Mouse (Mus musculus): ENCODE measurements around the gene Adamtsl3. TPM values are rescaled to one million over a fixed set of nuclear protein-coding genes. Genes with fewer than 3 reads are reported as not detected.

Gene Adamtsl3
- polyA plus RNA-seq, 1 experiment from 2014 or later, result 1.3 TPM

DNA sequence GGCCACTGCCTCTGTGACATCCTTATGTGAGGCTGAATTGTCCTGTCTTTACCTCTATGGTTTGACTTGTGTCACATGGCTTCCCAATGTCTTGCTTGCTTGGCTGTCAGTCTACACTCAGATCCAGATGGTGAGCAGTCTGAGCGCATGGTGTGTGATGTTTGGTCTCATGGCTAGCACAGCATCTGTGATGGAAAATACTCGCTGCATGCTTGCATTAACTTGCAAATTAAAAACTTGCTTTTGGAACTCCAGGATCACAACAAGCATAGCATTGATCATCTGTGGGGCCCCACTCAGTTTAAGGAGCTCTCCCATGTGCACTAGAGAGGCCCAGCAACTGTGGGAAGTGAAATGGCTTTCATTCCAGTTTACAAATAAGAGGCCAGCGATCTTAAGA, 29.1 kb downstream of the Adamtsl3 start:
- Histone ChIP-seq H3K27me3 (replicated peaks) (no peaks in the 10 kb centered on the region), H3K36me3 (no peaks in the 10 kb centered on the region), H3K4me1 (no peaks in the 10 kb centered on the region), H3K4me3 (replicated peaks) (no peak overlapping the region), H3K9me3 (no peaks in the 10 kb centered on the region), H3K9ac (no peak overlapping the region), H3K4me2 (no peak overlapping the region), H3K27ac (no peak overlapping the region)
- ATAC-seq (ENCODE audit: insufficient read depth, low FRiP score, low read depth), result no peak
- 86% methylated on average over 3 of the region's 3 CpGs for WGBS

DNA sequence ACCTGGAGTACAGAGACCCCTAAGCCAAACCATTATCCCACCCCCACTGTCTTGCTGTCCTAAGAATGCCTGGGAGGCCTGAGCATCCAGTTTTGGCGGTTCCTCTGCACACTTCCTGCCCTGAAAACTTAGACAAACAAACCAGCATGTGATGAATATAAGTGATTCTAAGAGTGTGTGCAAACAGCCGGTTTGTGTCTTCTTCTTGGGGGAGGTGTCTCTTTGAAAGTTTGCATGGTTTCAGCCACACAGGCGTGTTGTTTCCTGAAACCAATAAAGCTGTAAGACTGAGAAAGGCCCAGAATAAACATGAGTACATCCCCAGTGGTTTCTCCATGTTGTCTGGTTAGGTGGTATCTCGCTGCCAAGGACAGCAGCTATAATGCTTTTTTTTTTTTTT, 30.6 kb downstream of the Adamtsl3 start:
- 33% methylated on average over 4 of the region's 4 CpGs for WGBS
- Histone ChIP-seq H3K9ac (no peak overlapping the region), H3K9me3 (no peaks in the 10 kb centered on the region), H3K36me3 (no peaks in the 10 kb centered on the region), H3K4me1 (no peaks in the 10 kb centered on the region), H3K27me3 (replicated peaks) (no peaks in the 10 kb centered on the region), H3K27ac (0 out of 2 replicates have a peak overlapping the region, but pooled peaks have one; percentile 7), H3K4me3 (replicated peaks) (no peak overlapping the region), H3K4me2 (no peak overlapping the region)
- no peak; the same call in 1 of the 2 replicates for ATAC-seq (ENCODE audit: insufficient read depth, low FRiP score, low read depth)

DNA sequence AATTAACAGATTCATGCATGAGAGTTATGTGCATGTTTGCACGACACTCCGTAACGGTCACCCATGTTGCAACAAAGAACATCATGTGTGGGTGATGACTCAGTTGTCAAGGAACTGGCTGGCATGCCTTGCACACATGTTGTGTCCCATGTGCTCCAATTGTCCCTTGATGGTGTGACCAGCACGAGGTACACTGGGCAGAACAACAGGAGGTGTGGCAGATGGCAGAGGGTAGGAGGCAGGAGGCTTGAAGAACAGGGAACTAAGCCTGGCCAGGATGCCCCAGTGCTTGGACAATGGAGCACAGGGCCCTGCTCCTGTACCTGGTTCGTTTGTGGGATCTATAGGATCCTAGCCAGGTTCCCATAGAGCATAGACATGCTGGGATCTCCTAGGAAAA, 31.0 kb downstream of the Adamtsl3 start:
- no peak for ATAC-seq (ENCODE audit: insufficient read depth, low FRiP score, low read depth)
- Histone ChIP-seq H3K27ac (0 out of 2 replicates have a peak overlapping the region, but pooled peaks have one; percentile 7), H3K4me2 (no peak overlapping the region), H3K36me3 (no peaks in the 10 kb centered on the region), H3K9ac (no peak overlapping the region), H3K27me3 (replicated peaks) (no peaks in the 10 kb centered on the region), H3K4me3 (replicated peaks) (no peak overlapping the region), H3K4me1 (no peaks in the 10 kb centered on the region), H3K9me3 (no peaks in the 10 kb centered on the region)
- 71% methylated on average over 5 of the region's 5 CpGs for WGBS

DNA sequence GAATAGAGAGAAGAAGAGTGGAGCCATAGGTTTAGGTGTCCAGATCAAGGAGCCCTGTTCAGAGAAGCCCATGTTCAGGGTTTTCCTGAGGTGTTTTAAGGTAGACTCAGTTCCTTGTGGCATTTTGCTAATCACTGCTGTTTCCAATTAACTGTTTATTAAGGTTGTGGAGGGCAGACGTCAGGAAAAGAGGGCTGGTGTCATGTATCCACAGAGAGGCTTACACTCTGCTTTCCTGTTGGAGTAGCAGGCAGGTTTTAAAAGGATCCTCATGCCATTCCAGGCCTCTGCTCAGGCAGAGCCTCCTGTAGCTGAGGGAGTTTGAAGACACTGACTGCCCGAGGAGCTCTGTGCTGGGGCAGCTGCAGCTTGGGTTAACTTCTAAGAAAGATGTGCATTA, 32.6 kb downstream of the Adamtsl3 start:
- no peak overlapping the region for H3K4me2 ChIP-seq
- ATAC-seq (ENCODE audit: insufficient read depth, low FRiP score, low read depth), result no peak
- no peaks in the 10 kb centered on the region for H3K36me3 ChIP-seq
- no peak overlapping the region for H3K9ac ChIP-seq
- no peaks in the 10 kb centered on the region for H3K27me3 ChIP-seq (replicated peaks)
- no peaks in the 10 kb centered on the region for H3K4me1 ChIP-seq
- WGBS, result 55% methylated on average over 2 of the region's 2 CpGs
- no peak overlapping the region for H3K4me3 ChIP-seq (replicated peaks)
- H3K27ac ChIP-seq, result no peak overlapping the region
- H3K9me3 ChIP-seq, result no peaks in the 10 kb centered on the region

DNA sequence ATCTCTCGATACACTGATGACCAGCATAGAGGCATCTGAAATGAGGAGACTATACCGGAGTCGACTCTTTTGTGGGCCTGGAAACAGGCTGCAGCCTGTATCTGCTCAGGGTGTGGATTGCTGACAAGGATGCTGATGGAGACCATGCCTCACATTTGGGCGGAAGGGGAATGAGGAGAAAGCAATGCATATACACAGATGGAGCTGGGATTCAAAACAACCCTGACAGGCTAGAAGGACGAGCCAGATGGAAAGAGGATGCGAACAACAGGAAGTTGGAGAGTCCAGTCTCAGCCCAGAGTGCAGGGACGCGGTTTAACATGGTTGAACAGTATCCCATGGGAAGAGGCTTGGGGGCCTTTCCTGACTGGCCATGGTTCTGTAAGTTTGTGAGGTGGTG, 34.6 kb downstream of the Adamtsl3 start:
- peak; percentile 39; the same call in 1 of the 2 replicates for ATAC-seq (ENCODE audit: insufficient read depth, low FRiP score, low read depth)
- Histone ChIP-seq H3K9ac (no peak overlapping the region), H3K9me3 (no peaks in the 10 kb centered on the region), H3K27me3 (replicated peaks) (no peaks in the 10 kb centered on the region), H3K36me3 (no peaks in the 10 kb centered on the region), H3K27ac (0 out of 2 replicates have a peak overlapping the region, but pooled peaks have one; percentile 48), H3K4me2 (no peak overlapping the region), H3K4me3 (replicated peaks) (no peak overlapping the region), H3K4me1 (no peaks in the 10 kb centered on the region)
- 59% methylated on average over 8 of the region's 8 CpGs for WGBS

DNA sequence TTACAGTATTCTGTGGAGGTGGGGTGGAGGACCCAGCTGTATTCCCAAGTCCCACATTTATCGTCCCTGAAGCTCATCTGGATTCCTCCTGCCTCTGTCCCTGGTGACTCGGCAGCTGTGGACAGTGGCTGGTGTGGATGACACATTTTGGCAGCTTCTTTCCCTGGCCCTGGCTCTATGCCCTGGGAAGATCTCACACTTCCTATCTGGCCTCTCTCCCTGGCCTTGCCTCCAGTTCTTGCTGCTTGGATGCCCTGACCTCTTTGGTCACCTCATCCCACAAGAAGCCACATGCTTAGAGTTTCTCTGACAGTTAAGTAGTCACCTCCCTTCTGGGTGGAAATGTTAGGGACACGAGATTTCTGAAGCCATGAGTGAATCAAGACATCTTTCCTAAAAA, 35.9 kb downstream of the Adamtsl3 start:
- no peak for ATAC-seq (ENCODE audit: insufficient read depth, low FRiP score, low read depth)
- H3K4me3 ChIP-seq (replicated peaks), result no peak overlapping the region
- H3K27me3 ChIP-seq (replicated peaks), result no peaks in the 10 kb centered on the region

DNA sequence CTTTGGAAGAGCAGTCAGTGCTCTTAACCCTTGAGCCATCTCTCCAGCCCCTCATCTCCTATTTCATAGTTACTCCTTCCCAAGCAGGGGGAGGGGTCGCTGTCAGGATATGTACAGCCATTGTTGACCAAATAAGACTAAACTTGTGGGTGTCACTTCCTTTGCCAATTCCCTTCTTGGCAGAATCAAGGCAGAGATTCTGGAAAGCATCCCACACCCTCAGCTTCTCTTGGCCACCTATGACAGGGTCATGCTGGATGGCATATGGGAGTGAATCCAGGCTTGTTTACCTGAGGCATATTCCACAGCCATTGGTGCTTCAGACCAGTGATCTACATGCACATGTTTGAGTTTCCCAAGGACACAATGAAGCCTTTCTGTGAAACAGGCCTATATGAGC, 42.8 kb downstream of the Adamtsl3 start:
- no peak for ATAC-seq (ENCODE audit: insufficient read depth, low FRiP score, low read depth)
- Histone ChIP-seq H3K9me3 (no peaks in the 10 kb centered on the region), H3K36me3 (no peaks in the 10 kb centered on the region), H3K4me1 (no peaks in the 10 kb centered on the region), H3K4me2 (no peak overlapping the region), H3K27ac (no peak overlapping the region), H3K9ac (no peak overlapping the region), H3K27me3 (replicated peaks) (no peaks in the 10 kb centered on the region), H3K4me3 (replicated peaks) (no peak overlapping the region)
- WGBS, result 69% methylated on average over 1 of the region's 1 CpGs

More for the DNA sequence above, 35.9 kb downstream of the Adamtsl3 start:
- 55% methylated on average over 3 of the region's 3 CpGs for WGBS
- no peak overlapping the region for H3K4me2 ChIP-seq
- H3K36me3 ChIP-seq, result no peaks in the 10 kb centered on the region
- no peak overlapping the region for H3K27ac ChIP-seq
- H3K9ac ChIP-seq, result no peak overlapping the region
- H3K4me1 ChIP-seq, result no peaks in the 10 kb centered on the region
- no peaks in the 10 kb centered on the region for H3K9me3 ChIP-seq

DNA sequence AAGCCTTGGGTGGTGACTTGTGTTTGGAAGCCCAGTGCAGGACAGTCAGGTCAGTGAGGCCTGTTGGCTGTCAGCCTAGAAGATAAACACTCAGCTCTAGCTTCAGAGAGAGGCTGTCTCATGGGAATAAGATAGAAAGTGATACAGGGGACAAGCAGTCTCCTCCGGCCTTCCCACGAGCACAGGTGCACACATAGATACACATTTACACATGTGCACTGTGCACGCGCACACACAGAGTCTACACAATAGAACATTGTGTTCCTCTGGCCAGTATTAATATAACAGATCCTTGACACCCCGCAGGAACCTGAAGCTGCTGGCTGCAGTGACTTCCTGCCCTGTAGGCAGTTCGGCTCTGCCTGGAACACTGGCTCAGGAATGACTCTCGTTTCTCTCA, 44.3 kb downstream of the Adamtsl3 start:
- Histone ChIP-seq H3K9ac (no peak overlapping the region), H3K4me2 (no peak overlapping the region), H3K27me3 (replicated peaks) (no peaks in the 10 kb centered on the region), H3K4me3 (replicated peaks) (no peak overlapping the region), H3K9me3 (no peaks in the 10 kb centered on the region), H3K4me1 (no peaks in the 10 kb centered on the region), H3K36me3 (no peaks in the 10 kb centered on the region), H3K27ac (no peak overlapping the region)
- 63% methylated on average over 7 of the region's 7 CpGs for WGBS
- ATAC-seq (ENCODE audit: insufficient read depth, low FRiP score, low read depth), result no peak

DNA sequence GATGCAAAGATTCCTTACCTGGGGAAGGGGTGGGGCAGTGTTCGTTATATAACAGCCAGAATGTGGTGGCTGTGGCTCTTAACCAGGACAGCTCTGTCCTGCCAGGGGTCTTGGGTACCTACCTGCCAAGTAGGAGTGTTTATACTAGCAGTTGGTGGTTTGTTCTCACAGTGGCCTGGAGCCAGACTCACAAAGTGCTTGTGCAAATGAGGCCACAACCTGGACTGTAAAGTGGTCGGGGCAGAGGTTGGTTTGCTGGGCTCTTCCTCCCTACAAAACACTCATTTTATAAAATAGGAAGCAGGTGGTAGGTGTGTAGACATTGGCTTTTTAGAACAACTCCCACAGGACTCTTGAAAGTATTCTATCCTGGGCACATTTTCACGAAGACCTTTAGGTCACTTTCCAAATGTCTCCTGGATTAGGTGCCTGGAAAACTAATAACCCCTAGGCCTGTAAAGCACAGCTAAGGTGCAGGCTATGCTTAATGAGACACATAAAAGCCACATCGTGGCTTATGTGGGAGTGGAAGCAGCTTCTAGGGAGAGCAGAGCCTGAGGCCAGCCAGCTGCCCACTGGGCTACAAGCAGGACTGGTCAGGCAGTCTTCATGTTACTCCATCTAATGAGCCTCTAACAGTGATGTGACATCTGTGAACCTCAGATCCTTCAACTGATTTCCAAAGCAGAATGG, 47.5 kb downstream of the Adamtsl3 start:
- Histone ChIP-seq H3K9me3 (no peaks in the 10 kb centered on the region), H3K4me1 (no peaks in the 10 kb centered on the region), H3K27me3 (replicated peaks) (no peaks in the 10 kb centered on the region), H3K36me3 (no peaks in the 10 kb centered on the region), H3K4me3 (replicated peaks) (no peak overlapping the region), H3K27ac (no peak overlapping the region), H3K4me2 (no peak overlapping the region), H3K9ac (no peak overlapping the region)
- 67% methylated on average over 4 of the region's 4 CpGs for WGBS
- ATAC-seq (ENCODE audit: insufficient read depth, low FRiP score, low read depth), result no peak

DNA sequence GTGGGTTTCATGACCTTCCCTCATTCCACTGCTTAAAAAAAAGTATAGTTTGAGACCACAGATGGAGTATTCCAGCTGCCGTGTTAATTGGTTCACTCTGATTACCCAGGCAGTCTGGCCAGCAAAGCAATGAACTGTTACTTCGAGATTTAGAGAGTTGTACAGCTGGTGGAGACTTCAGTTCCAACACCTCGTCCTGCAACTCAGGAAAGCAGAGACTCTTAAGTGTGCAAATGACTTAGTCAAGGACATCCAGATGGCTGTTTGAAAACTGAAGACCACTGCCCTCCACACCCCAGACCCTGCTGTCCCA, 48.0 kb downstream of the Adamtsl3 start:
- no peak for ATAC-seq (ENCODE audit: insufficient read depth, low FRiP score, low read depth)

DNA sequence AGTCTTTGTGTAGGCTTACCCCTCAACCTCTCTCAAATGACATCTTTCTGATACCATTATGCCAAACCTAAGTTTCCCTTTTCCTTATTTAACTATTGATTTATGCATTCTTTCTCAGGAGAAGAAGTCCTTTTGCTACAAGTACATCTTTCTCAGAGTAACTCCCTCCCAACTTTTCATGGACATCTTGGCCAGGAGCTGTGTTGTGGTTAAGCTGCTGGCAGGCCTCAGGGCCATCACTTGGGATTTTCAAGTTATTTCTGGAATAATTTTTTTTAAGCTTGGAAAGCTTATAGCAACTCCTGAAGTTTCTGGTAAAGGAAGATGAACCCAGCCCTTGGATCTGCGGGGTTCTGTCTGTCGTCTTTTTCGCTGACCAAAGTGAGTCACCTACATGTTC, 51.6 kb downstream of the Adamtsl3 start:
- Histone ChIP-seq H3K4me1 (no peaks in the 10 kb centered on the region), H3K4me2 (no peak overlapping the region), H3K4me3 (replicated peaks) (no peak overlapping the region), H3K9ac (no peak overlapping the region), H3K36me3 (no peaks in the 10 kb centered on the region), H3K27ac (no peak overlapping the region), H3K27me3 (replicated peaks) (no peaks in the 10 kb centered on the region), H3K9me3 (no peaks in the 10 kb centered on the region)
- 93% methylated on average over 3 of the region's 3 CpGs for WGBS
- ATAC-seq (ENCODE audit: insufficient read depth, low FRiP score, low read depth), result no peak

More for the DNA sequence above, 48.0 kb downstream of the Adamtsl3 start:
- Histone ChIP-seq H3K9ac (no peak overlapping the region), H3K36me3 (no peaks in the 10 kb centered on the region), H3K4me3 (replicated peaks) (no peak overlapping the region), H3K27me3 (replicated peaks) (no peaks in the 10 kb centered on the region), H3K4me1 (no peaks in the 10 kb centered on the region), H3K27ac (no peak overlapping the region), H3K9me3 (no peaks in the 10 kb centered on the region), H3K4me2 (no peak overlapping the region)
- 74% methylated on average over 3 of the region's 3 CpGs for WGBS

DNA sequence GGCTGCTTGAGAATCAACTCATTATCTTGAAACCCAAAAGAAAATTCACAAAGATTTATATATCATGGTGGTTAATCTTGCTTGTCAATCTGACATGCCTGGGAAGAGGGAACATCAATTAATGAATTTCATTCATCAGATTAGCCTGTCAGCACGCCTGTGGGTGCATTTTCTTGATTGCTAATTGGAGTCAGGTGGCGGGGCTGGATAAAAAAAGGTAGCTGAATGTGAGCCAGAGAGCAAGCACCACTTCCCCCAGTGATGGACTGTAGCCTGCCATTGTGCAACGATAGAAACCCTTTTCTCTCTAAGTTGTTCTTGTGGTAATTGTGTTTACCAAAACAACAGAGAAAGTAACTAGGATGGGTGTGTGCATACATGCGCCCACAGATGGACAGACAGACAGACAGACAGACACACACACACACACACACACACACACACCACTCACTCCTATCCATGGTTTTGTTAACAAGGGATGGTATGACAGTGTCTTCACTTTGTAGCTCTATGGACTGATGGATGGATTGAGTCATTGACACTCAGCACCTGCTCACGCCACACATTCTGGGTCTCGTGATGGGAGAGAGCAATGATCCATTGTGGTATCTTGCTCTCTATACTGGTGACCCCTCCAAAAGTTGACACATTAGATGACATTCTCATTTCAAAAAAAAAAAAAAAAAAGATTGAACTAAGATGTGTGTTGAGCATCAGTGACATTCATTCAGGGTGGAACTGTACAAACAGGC, 59.1 kb downstream of the Adamtsl3 start:
- H3K27ac ChIP-seq, result no peak overlapping the region
- 74% methylated on average over 6 of the region's 6 CpGs for WGBS
- no peaks in the 10 kb centered on the region for H3K27me3 ChIP-seq (replicated peaks)
- no peaks in the 10 kb centered on the region for H3K36me3 ChIP-seq
- no peak overlapping the region for H3K4me2 ChIP-seq
- H3K9me3 ChIP-seq, result no peaks in the 10 kb centered on the region
- H3K9ac ChIP-seq, result no peak overlapping the region
- H3K4me1 ChIP-seq, result no peaks in the 10 kb centered on the region
- no peak overlapping the region for H3K4me3 ChIP-seq (replicated peaks)
- ATAC-seq (ENCODE audit: insufficient read depth, low FRiP score, low read depth), result no peak

Data from stomach, embryonic 15.5 days (tissue).